Mouse (Mus musculus): ENCODE data around the gene Tmem258. TPM values are rescaled to one million over a fixed set of nuclear protein-coding genes. Genes with fewer than 3 reads are reported as not detected.

Tmem258 gene
- polyA plus RNA-seq, 1 experiment from 2014 or later: 467 TPM

DNA sequence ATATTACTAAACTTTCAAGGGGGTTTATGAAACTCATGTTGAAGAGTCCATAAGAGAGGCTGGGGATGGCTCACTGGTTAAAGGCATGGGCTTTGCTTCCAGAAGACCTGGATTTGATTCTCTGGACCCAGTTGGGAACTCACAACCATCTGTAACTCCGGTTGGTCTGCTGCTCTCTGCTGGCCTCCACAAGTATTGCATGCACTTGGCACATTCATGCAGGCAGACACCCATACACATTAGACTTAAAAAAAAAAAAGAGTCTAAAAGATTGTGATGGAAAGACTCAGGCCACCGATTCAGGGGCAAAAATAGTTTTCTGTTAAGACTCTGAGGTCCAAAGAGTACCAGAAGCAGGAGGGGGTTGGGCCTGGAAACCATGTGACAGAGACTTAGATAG lies 13.0 kb upstream of the Tmem258 start:
- Histone ChIP-seq H3K4me2 (ENCODE audit: low read depth, low read length) (no peak overlapping the region), H3K4me1 (ENCODE audit: control insufficient read depth, insufficient read depth, low read length) (peaks cover 8% of the 10 kb centered on the region; the same call in 1 of the 2 replicates), H3K36me3 (ENCODE audit: control insufficient read depth, insufficient read depth, low read length) (peaks cover 40% of the 10 kb centered on the region), H3K27ac (ENCODE audit: low read length) (0 out of 2 replicates have a peak overlapping the region, but pooled peaks have one; percentile 1), H3K4me3 (ENCODE audit: low read length) (no peak overlapping the region), H3K27me3 (replicated peaks; ENCODE audit: control insufficient read depth, insufficient read depth, low read length) (no peaks in the 10 kb centered on the region), H3K9ac (ENCODE audit: low read depth, low read length) (no peak overlapping the region), H3K9me3 (ENCODE audit: control insufficient read depth, low read length) (no peaks in the 10 kb centered on the region)
- 46% methylated on average over 2 of the region's 2 CpGs for WGBS
- peak; percentile 19; the same call in 1 of the 2 replicates for ATAC-seq

DNA sequence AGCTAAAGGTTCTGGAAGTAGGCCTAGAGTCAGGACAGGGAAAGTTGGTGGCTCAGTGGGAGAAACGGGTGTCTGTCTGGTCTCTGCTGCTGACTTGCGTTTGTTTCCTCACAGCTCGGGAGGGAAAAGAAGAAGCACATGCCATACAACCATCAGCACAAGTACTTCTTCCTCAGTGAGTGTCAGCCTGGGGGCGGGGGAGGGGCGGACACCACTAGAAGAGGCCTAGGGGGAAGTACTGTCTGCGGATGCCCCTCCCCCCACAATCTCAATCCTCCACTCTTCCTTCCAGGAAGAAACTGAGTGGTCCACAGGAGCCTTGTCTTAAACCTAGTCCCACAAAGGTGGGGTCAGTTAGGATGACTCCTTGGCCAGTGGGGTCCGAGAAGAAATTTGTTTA lies 12.5 kb upstream of the Tmem258 start:
- Histone ChIP-seq H3K4me2 (ENCODE audit: low read depth, low read length) (no peak overlapping the region), H3K4me1 (ENCODE audit: control insufficient read depth, insufficient read depth, low read length) (peaks cover 8% of the 10 kb centered on the region; the same call in 1 of the 2 replicates), H3K4me3 (ENCODE audit: low read length) (no peak overlapping the region), H3K36me3 (ENCODE audit: control insufficient read depth, insufficient read depth, low read length) (peaks cover 35% of the 10 kb centered on the region), H3K27me3 (replicated peaks; ENCODE audit: control insufficient read depth, insufficient read depth, low read length) (no peaks in the 10 kb centered on the region), H3K9me3 (ENCODE audit: control insufficient read depth, low read length) (no peaks in the 10 kb centered on the region), H3K27ac (ENCODE audit: low read length) (no peak overlapping the region), H3K9ac (ENCODE audit: low read depth, low read length) (no peak overlapping the region)
- ATAC-seq: no peak
- WGBS: 68% methylated on average over 7 of the region's 7 CpGs

DNA sequence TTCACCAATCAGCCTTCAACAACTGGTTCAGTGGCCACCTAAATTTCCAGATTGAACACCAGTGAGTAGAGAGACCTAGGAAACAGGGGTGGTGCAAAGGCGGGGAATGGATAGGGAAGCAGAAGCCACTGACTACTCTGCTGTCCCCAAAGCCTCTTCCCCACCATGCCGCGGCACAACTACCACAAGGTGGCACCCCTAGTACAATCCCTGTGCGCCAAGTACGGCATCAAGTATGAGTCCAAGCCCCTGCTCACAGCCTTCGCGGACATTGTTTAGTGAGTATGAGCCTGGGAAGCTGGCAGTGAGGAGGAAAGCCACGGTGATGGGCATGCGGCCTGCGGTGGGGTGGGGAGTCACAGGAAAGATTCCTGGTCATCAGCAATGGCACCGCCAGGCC lies 9.5 kb upstream of the Tmem258 start:
- H3K9me3 ChIP-seq (ENCODE audit: control insufficient read depth, low read length): no peaks in the 10 kb centered on the region
- H3K4me2 ChIP-seq (ENCODE audit: low read depth, low read length): no peak overlapping the region
- WGBS: 79% methylated on average over 11 of the region's 11 CpGs
- H3K4me3 ChIP-seq (ENCODE audit: low read length): no peak overlapping the region
- H3K27me3 ChIP-seq (replicated peaks; ENCODE audit: control insufficient read depth, insufficient read depth, low read length): no peaks in the 10 kb centered on the region
- H3K27ac ChIP-seq (ENCODE audit: low read length): no peak overlapping the region
- peaks cover 11% of the 10 kb centered on the region; the same call in 1 of the 2 replicates for H3K4me1 ChIP-seq (ENCODE audit: control insufficient read depth, insufficient read depth, low read length)
- no peak for ATAC-seq
- H3K36me3 ChIP-seq (ENCODE audit: control insufficient read depth, insufficient read depth, low read length): peaks cover 15% of the 10 kb centered on the region; the same call in 1 of the 2 replicates
- no peak overlapping the region for H3K9ac ChIP-seq (ENCODE audit: low read depth, low read length)

DNA sequence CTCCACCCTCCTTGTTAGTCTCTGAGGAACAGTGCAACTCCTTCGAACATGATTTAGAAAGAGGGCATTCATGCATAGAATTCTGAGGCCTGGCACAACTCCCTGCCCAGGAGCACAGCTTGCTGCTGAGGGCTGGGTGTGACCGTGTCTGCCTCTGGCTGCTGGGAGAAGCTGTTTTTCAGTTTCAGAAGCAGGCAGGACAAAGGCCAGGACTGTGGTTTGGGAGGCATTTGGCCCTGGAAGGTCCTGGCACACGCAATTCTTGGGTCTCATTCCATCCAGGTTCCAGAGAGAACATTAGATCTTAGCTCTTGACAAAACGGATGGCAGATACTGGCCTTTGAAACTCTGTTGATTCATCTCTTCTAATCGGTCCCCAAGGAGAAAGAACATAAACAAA lies 8.6 kb upstream of the Tmem258 start:
- no peak for ATAC-seq
- Histone ChIP-seq H3K9ac (ENCODE audit: low read depth, low read length) (no peak overlapping the region), H3K4me3 (ENCODE audit: low read length) (no peak overlapping the region), H3K9me3 (ENCODE audit: control insufficient read depth, low read length) (no peaks in the 10 kb centered on the region), H3K4me2 (ENCODE audit: low read depth, low read length) (no peak overlapping the region), H3K27me3 (replicated peaks; ENCODE audit: control insufficient read depth, insufficient read depth, low read length) (no peaks in the 10 kb centered on the region), H3K4me1 (ENCODE audit: control insufficient read depth, insufficient read depth, low read length) (peaks cover 11% of the 10 kb centered on the region; the same call in 1 of the 2 replicates), H3K27ac (ENCODE audit: low read length) (no peak overlapping the region), H3K36me3 (ENCODE audit: control insufficient read depth, insufficient read depth, low read length) (peaks cover 21% of the 10 kb centered on the region)
- 72% methylated on average over 5 of the region's 5 CpGs for WGBS

DNA sequence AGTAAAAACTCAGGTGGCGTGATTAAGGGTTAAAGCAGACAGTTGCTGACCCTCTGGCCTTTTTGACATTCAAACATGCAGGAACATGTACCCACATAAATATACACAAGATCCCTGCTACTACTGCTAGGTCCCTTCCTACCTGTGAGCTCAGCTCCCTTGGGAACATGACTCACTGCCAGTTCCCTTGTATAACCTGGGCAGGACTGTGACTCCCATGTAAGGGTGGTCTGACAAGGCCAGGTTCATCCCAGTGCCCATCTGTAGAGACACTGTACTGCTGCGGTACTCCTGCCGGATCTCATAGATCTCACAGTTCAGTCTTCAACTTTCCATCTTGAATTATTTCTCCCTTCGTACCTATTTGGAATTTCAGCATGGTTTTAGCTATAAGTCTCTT lies 6.7 kb upstream of the Tmem258 start:
- no peak overlapping the region for H3K4me2 ChIP-seq (ENCODE audit: low read depth, low read length)
- ATAC-seq: no peak
- no peak overlapping the region for H3K9ac ChIP-seq (ENCODE audit: low read depth, low read length)
- H3K4me3 ChIP-seq (ENCODE audit: low read length): no peak overlapping the region
- H3K36me3 ChIP-seq (ENCODE audit: control insufficient read depth, insufficient read depth, low read length): peaks cover 22% of the 10 kb centered on the region
- H3K27ac ChIP-seq (ENCODE audit: low read length): no peak overlapping the region
- H3K27me3 ChIP-seq (replicated peaks; ENCODE audit: control insufficient read depth, insufficient read depth, low read length): no peaks in the 10 kb centered on the region
- no peaks in the 10 kb centered on the region for H3K9me3 ChIP-seq (ENCODE audit: control insufficient read depth, low read length)
- WGBS: 90% methylated on average over 4 of the region's 4 CpGs
- H3K4me1 ChIP-seq (ENCODE audit: control insufficient read depth, insufficient read depth, low read length): 0 out of 2 replicates have a peak, but pooled peaks cover 4% of the 10 kb centered on the region

DNA sequence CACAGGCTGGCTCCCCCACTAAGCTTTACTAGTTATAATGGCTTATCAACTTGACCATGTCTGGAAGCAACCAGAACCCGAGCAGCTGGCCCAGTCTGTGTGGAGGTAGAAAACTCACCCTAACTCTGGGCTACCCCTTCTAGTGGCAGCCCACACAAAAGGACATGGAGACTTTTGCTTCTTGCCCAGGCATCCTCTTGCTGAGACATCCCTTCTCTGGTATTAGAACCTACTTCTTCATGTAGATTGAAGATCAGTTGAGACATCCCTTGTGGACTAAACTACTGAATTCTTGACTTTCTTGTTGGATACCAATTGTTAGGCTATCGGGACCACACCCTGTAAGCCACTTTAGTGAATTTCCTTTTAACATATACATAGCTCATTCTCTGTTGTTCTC lies 5.5 kb upstream of the Tmem258 start:
- H3K27ac ChIP-seq (ENCODE audit: low read length): peak overlapping the region; percentile 25; the same call in 1 of the 2 replicates
- no peaks in the 10 kb centered on the region for H3K27me3 ChIP-seq (replicated peaks; ENCODE audit: control insufficient read depth, insufficient read depth, low read length)
- no peak overlapping the region for H3K4me3 ChIP-seq (ENCODE audit: low read length)
- WGBS: 74% methylated on average over 2 of the region's 2 CpGs
- ATAC-seq: no peak; the same call in 1 of the 2 replicates
- no peaks in the 10 kb centered on the region for H3K9me3 ChIP-seq (ENCODE audit: control insufficient read depth, low read length)
- H3K4me2 ChIP-seq (ENCODE audit: low read depth, low read length): no peak overlapping the region
- no peak overlapping the region for H3K9ac ChIP-seq (ENCODE audit: low read depth, low read length)
- peaks cover 9% of the 10 kb centered on the region for H3K4me1 ChIP-seq (ENCODE audit: control insufficient read depth, insufficient read depth, low read length)
- peaks cover 20% of the 10 kb centered on the region for H3K36me3 ChIP-seq (ENCODE audit: control insufficient read depth, insufficient read depth, low read length)

DNA sequence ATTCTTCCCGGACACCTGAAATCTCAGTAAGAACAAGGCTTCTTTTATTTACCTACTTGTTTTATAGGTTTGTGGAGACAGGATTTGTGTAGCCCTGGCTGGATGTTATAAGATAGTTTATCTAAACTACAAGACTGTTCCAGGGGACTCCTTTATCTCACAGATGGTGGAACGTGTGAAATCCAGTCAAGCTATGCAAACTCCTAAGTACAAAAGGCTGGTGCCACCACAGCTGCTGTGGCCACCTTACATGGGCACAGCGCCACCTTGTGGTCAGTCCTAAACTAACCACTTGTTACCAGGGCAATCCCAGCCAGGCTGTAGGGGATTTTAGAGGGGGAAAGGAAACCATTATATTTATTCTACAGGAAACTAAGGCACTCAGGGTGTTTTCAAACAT lies 5.1 kb upstream of the Tmem258 start:
- Histone ChIP-seq H3K4me3 (ENCODE audit: low read length) (no peak overlapping the region), H3K27me3 (replicated peaks; ENCODE audit: control insufficient read depth, insufficient read depth, low read length) (no peaks in the 10 kb centered on the region), H3K9ac (ENCODE audit: low read depth, low read length) (no peak overlapping the region), H3K27ac (ENCODE audit: low read length) (no peak overlapping the region), H3K4me2 (ENCODE audit: low read depth, low read length) (no peak overlapping the region), H3K9me3 (ENCODE audit: control insufficient read depth, low read length) (no peaks in the 10 kb centered on the region), H3K4me1 (ENCODE audit: control insufficient read depth, insufficient read depth, low read length) (peaks cover 9% of the 10 kb centered on the region), H3K36me3 (ENCODE audit: control insufficient read depth, insufficient read depth, low read length) (peaks cover 20% of the 10 kb centered on the region)
- peak; percentile 43 for ATAC-seq
- 23% methylated on average over 3 of the region's 3 CpGs for WGBS

DNA sequence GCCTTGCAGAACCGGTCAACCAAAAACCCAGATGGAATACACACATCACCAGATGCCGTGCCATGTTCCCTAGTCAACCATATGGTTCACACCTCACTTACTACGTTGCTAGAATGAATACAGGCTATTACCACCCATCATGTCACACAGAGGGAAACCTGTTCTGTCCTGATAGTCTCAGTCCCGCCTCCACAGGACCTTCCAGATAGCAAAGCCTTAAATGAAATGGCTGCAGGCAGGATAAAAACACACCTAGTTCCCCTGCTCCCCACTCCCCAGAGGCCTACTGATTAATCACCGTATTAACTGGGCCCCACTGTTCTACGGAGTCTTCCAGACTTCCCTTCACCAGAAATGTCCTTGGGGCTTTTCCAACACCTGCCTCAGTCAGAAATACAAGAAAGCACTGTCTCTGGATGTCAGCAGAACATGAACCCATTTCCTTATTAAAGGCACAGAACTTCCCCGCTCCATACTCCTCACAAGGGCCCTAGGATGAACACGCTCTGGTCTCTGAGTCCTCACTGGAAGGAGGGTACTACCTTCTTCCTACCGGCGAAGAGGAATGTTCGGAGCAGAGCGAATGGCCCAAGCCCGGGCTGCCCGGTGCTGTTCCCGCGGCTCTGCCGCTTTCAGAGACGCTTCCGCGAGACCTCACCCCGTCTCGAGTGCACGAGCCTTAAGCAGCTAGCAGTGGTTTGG lies 517 bp upstream of the Tmem258 start:
- H3K36me3 ChIP-seq (ENCODE audit: control insufficient read depth, insufficient read depth, low read length): peaks cover 13% of the 10 kb centered on the region
- H3K27ac ChIP-seq (ENCODE audit: low read length): peak overlapping the region; percentile 90
- peak; percentile 52 for ATAC-seq

DNA sequence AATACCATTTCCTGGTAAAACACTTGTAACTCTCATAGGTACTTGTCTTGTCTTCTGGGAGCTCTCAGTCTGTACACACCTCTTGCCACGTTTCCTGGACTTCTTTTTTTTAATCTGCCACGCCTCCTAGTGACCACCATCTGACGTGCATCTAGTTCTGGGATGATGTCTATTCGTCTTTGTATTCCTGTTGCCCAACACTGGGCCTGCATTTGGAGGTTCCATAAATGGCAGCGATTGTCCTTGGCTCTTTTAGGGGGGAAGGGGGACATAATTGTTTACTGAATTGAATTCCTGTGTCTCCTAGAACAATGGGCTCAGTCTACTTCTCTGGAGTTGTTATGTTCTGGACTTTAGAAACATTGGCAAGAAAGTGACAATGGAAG lies 795 bp downstream of the Tmem258 start:
- peak overlapping the region; percentile 59 for H3K4me2 ChIP-seq (ENCODE audit: low read depth, low read length)
- H3K4me3 ChIP-seq (ENCODE audit: low read length): peak overlapping the region; percentile 67
- peaks cover 6% of the 10 kb centered on the region for H3K4me1 ChIP-seq (ENCODE audit: control insufficient read depth, insufficient read depth, low read length)
- no peaks in the 10 kb centered on the region for H3K9me3 ChIP-seq (ENCODE audit: control insufficient read depth, low read length)
- WGBS: 2% methylated on average over 5 of the region's 5 CpGs
- peak overlapping the region; percentile 90 for H3K27ac ChIP-seq (ENCODE audit: low read length)
- no peaks in the 10 kb centered on the region for H3K27me3 ChIP-seq (replicated peaks; ENCODE audit: control insufficient read depth, insufficient read depth, low read length)
- peak; percentile 51 for ATAC-seq
- peak overlapping the region; percentile 88 for H3K9ac ChIP-seq (ENCODE audit: low read depth, low read length)
- H3K36me3 ChIP-seq (ENCODE audit: control insufficient read depth, insufficient read depth, low read length): peaks cover 12% of the 10 kb centered on the region

More for the DNA sequence above, 517 bp upstream of the Tmem258 start:
- peak overlapping the region; percentile 88 for H3K9ac ChIP-seq (ENCODE audit: low read depth, low read length)
- WGBS: 2% methylated on average over 23 of the region's 23 CpGs
- H3K4me2 ChIP-seq (ENCODE audit: low read depth, low read length): peak overlapping the region; percentile 66
- no peaks in the 10 kb centered on the region for H3K27me3 ChIP-seq (replicated peaks; ENCODE audit: control insufficient read depth, insufficient read depth, low read length)
- no peaks in the 10 kb centered on the region for H3K9me3 ChIP-seq (ENCODE audit: control insufficient read depth, low read length)
- peaks cover 6% of the 10 kb centered on the region for H3K4me1 ChIP-seq (ENCODE audit: control insufficient read depth, insufficient read depth, low read length)
- peak overlapping the region; percentile 67 for H3K4me3 ChIP-seq (ENCODE audit: low read length)

Data from intestine, embryonic 16.5 days (tissue).